Comparison of ENCODE assay signal across 8 mouse cellular contexts in genomic region chr11:4186486-4187317, GRCm38 (mm10). TPM values are rescaled to one million over a fixed set of nuclear protein-coding genes. Genes with fewer than 3 reads are reported as not detected.
DNase-seq lines count a peak whose midpoint lies in the region; ATAC-seq lines count a peak whose summit lies in the region.

Tbc1d10a (plus strand) TSS chr11:4186789.

- peak within 1 kb of the TSS; percentile 92 for H3K9ac ChIP-seq in kidney, embryonic 15.5 days

- peak; percentile 99 for ATAC-seq in erythroblast, adult 5-6 weeks (replicated peaks; ENCODE audit: low FRiP score, poor library complexity, severe bottlenecking)
- ATAC-seq in kidney, embryonic 15.5 days (replicated peaks; ENCODE audit: low FRiP score), result peak; percentile 97
- peak; percentile 99 for ATAC-seq in monocyte, adult 5-6 weeks (replicated peaks; ENCODE audit: insufficient number of reproducible peaks, low FRiP score, low TSS enrichment, poor library complexity, severe bottlenecking)

- peaks cover 26% of the 10 kb centered on the region for H3K4me1 ChIP-seq in heart, embryonic 10.5 days
- peaks cover 41% of the 10 kb centered on the region for H3K4me1 ChIP-seq in kidney, embryonic 15.5 days

- under 1% methylated on average over 71 of the region's 71 CpGs for WGBS in heart, embryonic 10.5 days
- under 1% methylated on average over 71 of the region's 71 CpGs for WGBS in kidney, embryonic 15.5 days

- peaks cover 8% of the 10 kb centered on the region; the same call in 1 of the 2 replicates for H3K27me3 ChIP-seq in heart, embryonic 10.5 days (ENCODE audit: insufficient read depth, poor library complexity, severe bottlenecking)
- H3K27me3 ChIP-seq in kidney, embryonic 15.5 days, result no peaks in the 10 kb centered on the region

- DNase-seq in B cell, adult 2 months, result peak; percentile 98
- peak; percentile 99 for DNase-seq in brain, adult 2 months (ENCODE audit: low read depth, low spot score)
- DNase-seq in heart, embryonic 10.5 days (ENCODE audit: low spot score), result peak; percentile 98
- DNase-seq in liver, result peak; percentile 99
- DNase-seq in spleen, postnatal 4 days (ENCODE audit: low spot score in 2 of 2), result peak; percentile 98 to 99

- H3K4me3 ChIP-seq in heart, embryonic 10.5 days, result peak within 1 kb of the TSS; percentile 86
- H3K4me3 ChIP-seq in kidney, embryonic 15.5 days (replicated peaks), result peak within 1 kb of the TSS; percentile 94

- H3K36me3 ChIP-seq in heart, embryonic 10.5 days, result peaks cover 14% of the 10 kb centered on the region
- H3K36me3 ChIP-seq in kidney, embryonic 15.5 days, result peaks cover 19% of the 10 kb centered on the region

- H3K9me3 ChIP-seq in heart, embryonic 10.5 days, result no peaks in the 10 kb centered on the region
- H3K9me3 ChIP-seq in kidney, embryonic 15.5 days (replicated peaks), result no peaks in the 10 kb centered on the region

- peak within 1 kb of the TSS; percentile 87 for H3K4me2 ChIP-seq in kidney, embryonic 15.5 days

- H3K27ac ChIP-seq in heart, embryonic 10.5 days, result peak within 1 kb of the TSS; percentile 91
- peak within 1 kb of the TSS; percentile 68 for H3K27ac ChIP-seq in kidney, embryonic 15.5 days

RNA-seq across cellular contexts. Expression of gene Tbc1d10a, which starts in this region (rescaled TPM):
- total RNA-seq in erythroblast, adult 5-6 weeks (2015; ENCODE audit: low replicate concordance), result 1.7 and 3.5 TPM in 2 replicates
- 0.42 and 1.4 TPM in 2 replicates for total RNA-seq in erythroblast, adult 5-6 weeks (2017; ENCODE audit: low replicate concordance)
- 18.7 and 22.0 TPM in 2 replicates for polyA plus RNA-seq in heart, embryonic 10.5 days (2016; fragmentation: Nextera tagmentation; extraction: Ambion mirVana)
- polyA plus RNA-seq in kidney, embryonic 15.5 days (2015; fragmentation: Nextera tagmentation; extraction: Ambion mirVana), result 43.9 and 44.5 TPM in 2 replicates
- 9.5 to 17.6 TPM (median 16.9 TPM) in 3 replicates for total RNA-seq in monocyte, adult 5-6 weeks (2017)

Comparison
In these comparisons a context has a peak if more than half of its experiments do, and no peak if none do; other contexts are left out.
1. Peak in every context shown above with its lines: DNase-seq, ATAC-seq, H3K4me3 ChIP-seq and H3K27ac ChIP-seq.